Mouse (Mus musculus) right cerebral cortex, postnatal 25 days (tissue): ENCODE results near the gene 6430548M08Rik.
A peak's percentile ranks its signal among the peaks of the same experiment; 100 is the strongest.

Experiments
- DNase-seq: peaks from one replicate; pipeline ENCODE4 v3.0.0; 2022

The 6430548M08Rik gene

DNA sequence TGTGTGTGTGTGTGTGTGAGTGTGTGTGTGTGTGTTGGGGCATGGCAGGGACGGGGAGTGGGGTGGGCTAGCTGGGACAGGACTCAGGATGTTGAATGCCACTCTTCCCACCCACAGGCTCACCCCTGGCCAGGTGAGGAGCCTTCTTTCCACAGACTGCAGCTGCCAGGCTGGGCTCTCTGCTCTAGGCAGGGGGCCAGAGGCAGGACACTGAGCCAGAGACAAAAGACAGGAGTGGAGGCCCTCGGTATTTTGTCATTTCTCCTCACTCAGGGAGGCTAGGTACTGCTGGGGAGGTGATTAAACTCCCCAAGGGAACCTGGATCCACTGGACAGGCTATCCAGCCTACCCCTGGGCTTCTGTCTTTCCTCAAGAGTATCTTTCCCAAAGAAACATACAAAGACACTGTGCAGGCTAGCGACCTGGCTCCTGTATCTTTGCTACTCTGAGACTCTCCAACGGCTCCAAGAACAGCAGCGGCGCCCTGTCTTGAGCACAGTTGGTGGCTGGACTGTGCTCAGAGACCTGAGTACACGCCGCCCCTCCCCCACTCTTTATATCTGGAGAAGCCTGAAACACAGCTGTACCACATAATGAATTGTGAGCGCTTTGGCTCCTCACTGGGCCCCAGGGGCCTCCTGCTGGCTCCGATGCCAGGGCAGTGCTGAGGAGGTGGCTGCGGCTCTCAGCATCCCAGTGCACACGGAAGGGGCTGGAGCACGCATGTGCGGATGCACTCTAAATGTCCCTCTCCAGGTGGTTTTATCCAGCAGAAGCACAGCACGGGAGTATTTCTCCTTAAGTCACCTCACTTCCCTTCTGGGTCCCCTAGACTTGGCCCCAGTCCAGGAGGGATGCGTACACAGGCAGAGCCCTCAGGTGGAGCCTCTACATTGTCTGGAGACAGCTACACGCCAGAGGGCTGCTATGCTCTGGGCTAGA lies 71.2 kb downstream of the 6430548M08Rik start:
- DNase-seq = no peak

GRCm38 (mm10) chr8:120186454-120186853 lies 72.5 kb downstream of the 6430548M08Rik start:
- no peak for DNase-seq

DNA sequence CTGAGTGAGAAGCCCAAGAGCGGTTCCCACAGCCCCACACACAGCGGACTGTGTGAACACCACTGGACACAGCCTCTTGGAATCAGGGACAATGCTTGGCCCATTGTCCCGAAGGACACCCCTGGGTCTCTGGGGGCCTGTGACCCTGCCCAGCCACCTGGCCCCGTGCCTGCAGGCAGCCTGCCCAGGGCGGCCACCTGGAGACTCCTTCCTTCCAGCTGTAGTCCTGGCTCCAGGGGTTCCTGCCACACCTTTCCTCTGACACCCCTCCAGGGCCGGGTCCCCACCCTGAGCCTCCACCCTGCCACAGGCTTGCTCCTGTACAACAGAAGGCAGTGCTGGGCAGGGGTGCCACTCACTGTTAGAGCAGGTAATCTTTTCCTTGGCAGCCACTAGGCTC lies 74.6 kb downstream of the 6430548M08Rik start:
- no peak for DNase-seq

- DNase-seq = no peak
These were observed 75.5 kb downstream of the 6430548M08Rik start for GRCm38 (mm10) chr8:120189440-120189839.

DNA sequence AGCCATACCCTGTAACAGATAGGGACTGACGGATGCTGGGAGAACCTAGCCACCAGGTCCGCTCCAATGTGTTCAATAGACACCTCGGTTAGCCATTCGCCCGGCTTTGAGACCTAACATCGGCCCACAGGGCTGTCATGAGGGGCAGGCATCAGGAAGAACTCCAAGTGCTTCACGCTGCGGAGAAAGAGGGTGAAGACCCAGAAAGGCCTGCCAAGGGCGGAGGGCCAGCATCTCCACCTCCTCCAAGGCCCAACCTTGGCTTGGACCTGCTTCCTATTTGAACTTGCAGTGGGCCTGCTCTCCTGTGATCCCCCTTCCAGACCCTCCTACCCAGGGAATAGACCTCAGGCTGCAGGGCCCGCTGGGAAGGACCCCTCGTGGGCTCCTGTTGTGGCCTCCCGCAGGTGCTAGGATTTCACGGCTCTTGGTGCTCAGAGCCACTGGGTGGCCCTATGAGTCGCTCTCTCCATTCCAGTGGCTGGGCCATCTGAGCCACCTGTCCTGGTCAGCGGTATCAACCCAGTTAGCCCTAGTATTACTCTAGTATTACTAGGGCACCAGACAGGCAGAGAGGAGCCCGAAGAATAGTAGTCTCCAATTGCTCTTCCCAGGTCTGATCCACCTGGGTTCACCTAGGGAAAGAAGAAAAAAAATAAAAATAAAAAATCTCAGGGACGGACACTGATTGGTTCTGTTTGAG lies 76.3 kb downstream of the 6430548M08Rik start:
- DNase-seq = no peak

- DNase-seq = peak; percentile 82
These were observed 77.0 kb downstream of the 6430548M08Rik start for GRCm38 (mm10) chr8:120190810-120191413.

DNA sequence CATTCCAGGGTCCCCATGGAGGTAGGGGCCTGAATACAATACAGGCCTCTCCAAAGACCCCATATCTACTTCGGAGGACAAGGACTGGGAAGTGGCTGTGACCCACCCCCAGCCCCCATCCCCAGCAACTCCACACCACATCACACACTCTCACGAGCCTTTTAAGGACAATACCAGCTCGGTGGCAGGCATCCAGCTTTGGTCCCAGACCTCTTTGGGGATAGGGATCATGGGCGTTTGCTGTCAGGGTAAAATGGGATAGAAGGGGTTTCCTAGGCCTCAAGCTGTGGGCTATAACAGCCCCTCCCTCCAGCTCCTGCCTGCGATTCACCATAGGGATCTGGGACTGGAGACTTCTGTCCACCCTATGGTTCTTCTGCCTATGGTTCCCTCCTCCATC lies 77.7 kb downstream of the 6430548M08Rik start:
- no peak for DNase-seq

DNA sequence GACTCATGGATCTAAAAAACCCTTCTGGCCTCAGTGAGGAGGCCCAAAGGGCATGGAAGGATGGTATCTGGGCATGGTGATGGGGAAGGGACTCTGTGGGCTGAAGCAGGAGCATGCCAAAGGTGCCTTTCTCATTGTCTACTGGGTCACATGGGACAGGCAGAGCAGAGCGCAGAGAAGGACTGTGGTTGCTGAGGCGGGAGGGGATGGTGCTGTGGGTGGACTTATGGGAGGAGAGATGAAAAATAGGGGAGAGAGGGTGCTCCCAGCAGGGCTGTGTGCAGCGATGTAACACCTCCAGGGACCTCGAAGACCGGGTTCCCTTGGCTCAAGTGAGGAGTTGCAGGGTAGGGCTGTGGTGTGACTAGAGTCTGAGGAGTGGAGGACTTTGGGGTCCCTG lies 78.2 kb downstream of the 6430548M08Rik start:
- no peak for DNase-seq

GRCm38 (mm10) chr8:120201351-120201750 lies 87.4 kb downstream of the 6430548M08Rik start:
- no peak for DNase-seq

DNA sequence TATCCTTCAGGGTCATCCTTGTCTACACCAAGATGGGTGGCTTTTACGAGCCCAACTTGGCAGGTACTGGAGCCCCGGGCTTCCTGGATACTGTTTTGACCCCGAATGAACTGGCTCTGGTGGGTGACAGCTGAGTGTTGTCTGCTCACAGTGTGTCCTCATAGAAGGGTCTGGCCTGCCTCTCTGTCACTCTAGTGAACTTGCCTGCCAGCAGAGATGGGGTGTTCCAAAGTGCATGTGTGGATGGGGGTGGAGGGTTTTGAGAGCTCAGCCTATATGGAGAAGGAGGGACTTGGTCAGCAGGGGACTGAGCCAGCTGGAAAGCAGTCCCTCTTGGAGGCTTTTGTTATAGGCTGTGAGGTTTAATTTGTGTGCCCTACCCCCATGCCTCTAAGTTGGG lies 88.6 kb downstream of the 6430548M08Rik start:
- no peak for DNase-seq

- DNase-seq = no peak
These were observed 90.9 kb downstream of the 6430548M08Rik start for GRCm38 (mm10) chr8:120204736-120205360.

GRCm38 (mm10) chr8:120205916-120206315 lies 92.0 kb downstream of the 6430548M08Rik start:
- DNase-seq = no peak

GRCm38 (mm10) chr8:120207364-120207763 lies 93.4 kb downstream of the 6430548M08Rik start:
- no peak for DNase-seq

DNA sequence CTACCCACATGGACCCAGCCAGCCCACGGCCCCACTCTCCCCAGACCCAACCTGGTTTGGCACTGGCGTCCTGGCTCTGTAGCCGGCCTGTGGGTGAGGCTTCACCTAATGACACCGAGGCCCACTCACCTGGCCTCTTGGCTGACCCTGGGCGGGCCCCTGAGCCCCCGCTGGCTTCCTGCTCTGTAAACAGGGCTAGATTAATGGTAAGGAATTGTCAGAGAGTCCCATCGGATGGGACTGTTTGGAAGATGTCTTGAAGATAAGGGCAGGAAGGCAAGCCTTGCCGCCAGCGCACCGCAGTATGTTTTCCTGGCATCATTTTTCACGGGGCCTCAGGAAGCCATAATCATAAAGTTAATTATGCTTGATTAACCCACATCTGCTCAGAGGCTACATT lies 94.2 kb downstream of the 6430548M08Rik start:
- no peak for DNase-seq

DNA sequence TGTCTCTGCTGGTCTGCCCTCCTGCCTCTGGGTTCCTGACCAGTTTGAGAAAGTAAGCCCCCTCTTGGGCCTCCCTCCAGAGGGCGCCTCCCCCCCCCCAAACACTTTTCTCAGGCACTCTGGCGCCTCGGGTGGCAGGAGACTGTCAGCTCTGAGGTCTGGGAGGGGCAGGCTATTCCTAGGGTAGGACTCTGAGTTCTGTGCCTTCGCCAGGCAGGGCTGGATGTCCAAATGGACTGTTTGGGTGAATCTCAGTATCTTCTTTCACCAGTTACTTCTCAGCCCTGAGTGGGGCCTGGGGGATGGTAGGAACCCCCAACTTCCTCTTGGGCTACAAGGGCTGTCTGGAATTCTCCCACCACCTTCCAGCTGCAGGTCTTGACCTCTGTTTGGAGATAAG lies 97.4 kb downstream of the 6430548M08Rik start:
- no peak for DNase-seq

GRCm38 (mm10) chr8:120212596-120212995 lies 98.6 kb downstream of the 6430548M08Rik start:
- no peak for DNase-seq

DNA sequence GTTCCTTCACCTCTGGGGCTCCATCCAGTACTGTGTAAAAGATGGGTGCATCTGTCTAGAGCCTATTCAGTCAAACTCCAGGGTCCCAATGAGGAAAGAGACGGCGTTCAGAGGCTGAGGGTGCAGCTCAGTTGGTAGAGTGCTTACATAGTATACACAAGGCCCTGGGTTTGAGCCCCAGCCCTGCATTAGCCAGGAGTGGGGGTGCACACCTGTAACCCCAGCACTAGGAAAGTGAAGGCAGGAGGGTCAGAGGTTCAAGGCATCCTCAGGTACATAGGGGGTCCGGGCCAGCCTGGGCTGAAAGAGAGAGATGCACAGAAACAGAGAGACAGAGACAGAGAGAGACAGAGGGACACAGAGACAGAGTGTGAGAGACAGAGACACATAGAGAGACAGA lies 99.3 kb downstream of the 6430548M08Rik start:
- DNase-seq = no peak

GRCm38 (mm10) chr8:120213939-120214338 lies 100.0 kb downstream of the 6430548M08Rik start:
- DNase-seq = no peak
